Mouse (Mus musculus): ENCODE results near the gene Etv6. TPM values are rescaled to one million over a fixed set of nuclear protein-coding genes. Genes with fewer than 3 reads are reported as not detected.

The Etv6 gene
- polyA plus RNA-seq, 1 experiment: 16.2 TPM

- Histone ChIP-seq H3K27me3 (ENCODE audit: control insufficient read depth, insufficient read depth, low read length) (no peaks in the 10 kb centered on the region), H3K4me3 (ENCODE audit: low read depth, low read length) (no peak overlapping the region), H3K4me1 (ENCODE audit: control insufficient read depth, insufficient read depth, insufficient read length, low read length) (peaks cover 4% of the 10 kb centered on the region; the same call in 1 of the 2 replicates), H3K27ac (ENCODE audit: insufficient read depth, low read depth, low read length) (no peak overlapping the region), H3K36me3 (ENCODE audit: control insufficient read depth, insufficient read depth, low read length) (no peaks in the 10 kb centered on the region)
- WGBS: 64% methylated on average over 1 of the region's 1 CpGs
- TF ChIP-seq POLR2A (IDR thresholded peaks at IDR 0.05; ENCODE audit: low read depth, low read length): no peak
- no peak for TF ChIP-seq CTCF (IDR thresholded peaks at IDR 0.05; ENCODE audit: extremely low read depth, insufficient read length, insufficient replicate concordance, low read depth, low read length)
Observed at GRCm38 (mm10) chr6:134018807-134019206, 16.7 kb upstream of the Etv6 start.

GRCm38 (mm10) chr6:134020821-134021220, 14.7 kb upstream of the Etv6 start:
- 77% methylated on average over 6 of the region's 6 CpGs for WGBS
- H3K36me3 ChIP-seq (ENCODE audit: control insufficient read depth, insufficient read depth, low read length): no peaks in the 10 kb centered on the region
- H3K27ac ChIP-seq (ENCODE audit: insufficient read depth, low read depth, low read length): no peak overlapping the region
- TF ChIP-seq CTCF (IDR thresholded peaks at IDR 0.05; ENCODE audit: extremely low read depth, insufficient read length, insufficient replicate concordance, low read depth, low read length) (no peak), POLR2A (IDR thresholded peaks at IDR 0.05; ENCODE audit: low read depth, low read length) (no peak)
- peaks cover 4% of the 10 kb centered on the region; the same call in 1 of the 2 replicates for H3K4me1 ChIP-seq (ENCODE audit: control insufficient read depth, insufficient read depth, insufficient read length, low read length)
- H3K27me3 ChIP-seq (ENCODE audit: control insufficient read depth, insufficient read depth, low read length): no peaks in the 10 kb centered on the region
- H3K4me3 ChIP-seq (ENCODE audit: low read depth, low read length): no peak overlapping the region

GRCm38 (mm10) chr6:134026264-134026663, 9.2 kb upstream of the Etv6 start:
- Histone ChIP-seq H3K36me3 (ENCODE audit: control insufficient read depth, insufficient read depth, low read length) (no peaks in the 10 kb centered on the region), H3K27ac (ENCODE audit: insufficient read depth, low read depth, low read length) (no peak overlapping the region), H3K4me1 (ENCODE audit: control insufficient read depth, insufficient read depth, insufficient read length, low read length) (peaks cover 2% of the 10 kb centered on the region; the same call in 1 of the 2 replicates), H3K4me3 (ENCODE audit: low read depth, low read length) (no peak overlapping the region), H3K27me3 (ENCODE audit: control insufficient read depth, insufficient read depth, low read length) (no peaks in the 10 kb centered on the region)
- WGBS: 76% methylated on average over 2 of the region's 2 CpGs
- TF ChIP-seq POLR2A (IDR thresholded peaks at IDR 0.05; ENCODE audit: low read depth, low read length) (no peak), CTCF (IDR thresholded peaks at IDR 0.05; ENCODE audit: extremely low read depth, insufficient read length, insufficient replicate concordance, low read depth, low read length) (no peak)

- no peak for TF ChIP-seq CTCF (IDR thresholded peaks at IDR 0.05; ENCODE audit: extremely low read depth, insufficient read length, insufficient replicate concordance, low read depth, low read length)
- no peak for TF ChIP-seq POLR2A (IDR thresholded peaks at IDR 0.05; ENCODE audit: low read depth, low read length)
- Histone ChIP-seq H3K36me3 (ENCODE audit: control insufficient read depth, insufficient read depth, low read length) (no peaks in the 10 kb centered on the region), H3K4me3 (ENCODE audit: low read depth, low read length) (no peak overlapping the region), H3K27me3 (ENCODE audit: control insufficient read depth, insufficient read depth, low read length) (no peaks in the 10 kb centered on the region), H3K4me1 (ENCODE audit: control insufficient read depth, insufficient read depth, insufficient read length, low read length) (peaks cover 2% of the 10 kb centered on the region; the same call in 1 of the 2 replicates), H3K27ac (ENCODE audit: insufficient read depth, low read depth, low read length) (no peak overlapping the region)
- 84% methylated on average over 4 of the region's 4 CpGs for WGBS
Observed at GRCm38 (mm10) chr6:134027022-134027421, 8.5 kb upstream of the Etv6 start.

GRCm38 (mm10) chr6:134032451-134032850, 3.0 kb upstream of the Etv6 start:
- Histone ChIP-seq H3K4me1 (ENCODE audit: control insufficient read depth, insufficient read depth, insufficient read length, low read length) (peaks cover 4% of the 10 kb centered on the region; the same call in 1 of the 2 replicates), H3K4me3 (ENCODE audit: low read depth, low read length) (no peak overlapping the region), H3K27me3 (ENCODE audit: control insufficient read depth, insufficient read depth, low read length) (no peaks in the 10 kb centered on the region), H3K27ac (ENCODE audit: insufficient read depth, low read depth, low read length) (no peak overlapping the region), H3K36me3 (ENCODE audit: control insufficient read depth, insufficient read depth, low read length) (no peaks in the 10 kb centered on the region)
- TF ChIP-seq CTCF (IDR thresholded peaks at IDR 0.05; ENCODE audit: extremely low read depth, insufficient read length, insufficient replicate concordance, low read depth, low read length): no peak
- no peak for TF ChIP-seq POLR2A (IDR thresholded peaks at IDR 0.05; ENCODE audit: low read depth, low read length)
- WGBS: 79% methylated on average over 7 of the region's 7 CpGs

- Histone ChIP-seq H3K4me3 (ENCODE audit: low read depth, low read length) (peak overlapping the region; percentile 76), H3K4me1 (ENCODE audit: control insufficient read depth, insufficient read depth, insufficient read length, low read length) (peaks cover 10% of the 10 kb centered on the region; the same call in 1 of the 2 replicates), H3K36me3 (ENCODE audit: control insufficient read depth, insufficient read depth, low read length) (no peaks in the 10 kb centered on the region), H3K27me3 (ENCODE audit: control insufficient read depth, insufficient read depth, low read length) (no peaks in the 10 kb centered on the region), H3K27ac (ENCODE audit: insufficient read depth, low read depth, low read length) (peak overlapping the region; percentile 100)
- under 1% methylated on average over 8 of the region's 8 CpGs for WGBS
- TF ChIP-seq POLR2A (IDR thresholded peaks at IDR 0.05; ENCODE audit: low read depth, low read length) (no peak), CTCF (IDR thresholded peaks at IDR 0.05; ENCODE audit: extremely low read depth, insufficient read length, insufficient replicate concordance, low read depth, low read length) (no peak)
Observed at GRCm38 (mm10) chr6:134034436-134034835, 1.1 kb upstream of the Etv6 start.

- no peaks in the 10 kb centered on the region for H3K27me3 ChIP-seq (ENCODE audit: control insufficient read depth, insufficient read depth, low read length)
- TF ChIP-seq CTCF (IDR thresholded peaks at IDR 0.05; ENCODE audit: extremely low read depth, insufficient read length, insufficient replicate concordance, low read depth, low read length) (no peak), POLR2A (IDR thresholded peaks at IDR 0.05; ENCODE audit: low read depth, low read length) (peak; percentile 70)
Observed at GRCm38 (mm10) chr6:134034904-134035489, 503 bp upstream of the Etv6 start.

More at GRCm38 (mm10) chr6:134034904-134035489, 503 bp upstream of the Etv6 start:
- peak overlapping the region; percentile 76 for H3K4me3 ChIP-seq (ENCODE audit: low read depth, low read length)
- whole genome bisulfite sequencing: under 1% methylated on average over 55 of the region's 55 CpGs
- no peaks in the 10 kb centered on the region for H3K36me3 ChIP-seq (ENCODE audit: control insufficient read depth, insufficient read depth, low read length)
- H3K4me1 ChIP-seq (ENCODE audit: control insufficient read depth, insufficient read depth, insufficient read length, low read length): peaks cover 10% of the 10 kb centered on the region; the same call in 1 of the 2 replicates
- H3K27ac ChIP-seq (ENCODE audit: insufficient read depth, low read depth, low read length): peak overlapping the region; percentile 100
